Mouse (Mus musculus) ES-Bruce4 (cell line): ENCODE results near the gene Gpx3. TPM values are rescaled to one million over a fixed set of nuclear protein-coding genes. Genes with fewer than 3 reads are reported as not detected.

Experiments
- H3K27ac ChIP-seq: 2 replicates; pipeline ENCODE4 v1.5.1; 2012; ENCODE audit warnings: low read length, inconsistent platforms; ENCODE audit not compliant: insufficient read depth
- H3K27me3 ChIP-seq: 2 replicates; pipeline ENCODE4 v1.6.1; 2012; ENCODE audit warnings: mild to moderate bottlenecking, low read length, inconsistent platforms; ENCODE audit not compliant: control insufficient read depth, poor library complexity, insufficient read depth, severe bottlenecking
- H3K36me3 ChIP-seq: 2 replicates; pipeline ENCODE4 v1.6.1; 2012; ENCODE audit warnings: inconsistent platforms, mild to moderate bottlenecking, low read length, moderate library complexity; ENCODE audit not compliant: control insufficient read depth, poor library complexity, insufficient read depth, severe bottlenecking
- H3K4me1 ChIP-seq: one replicate; pipeline ENCODE4 v1.8.1; 2011; ENCODE audit warnings: low read length; ENCODE audit not compliant: control insufficient read depth, insufficient read depth
- H3K4me3 ChIP-seq: 2 replicates; pipeline ENCODE4 v1.5.1; 2011; ENCODE audit warnings: low read depth, mild to moderate bottlenecking, low read length
- H3K9ac ChIP-seq: 2 replicates; pipeline ENCODE4 v1.6.1; 2012; ENCODE audit warnings: low read depth, mild to moderate bottlenecking, inconsistent platforms; ENCODE audit not compliant: poor library complexity, severe bottlenecking
- H3K9me3 ChIP-seq: replicated peaks from 2 replicates; pipeline ENCODE4 v1.6.1; 2012; ENCODE audit warnings: mild to moderate bottlenecking, low read length, inconsistent platforms; ENCODE audit not compliant: control insufficient read depth, poor library complexity, insufficient read depth, severe bottlenecking
- CTCF ChIP-seq: IDR thresholded peaks from one replicate; pipeline ENCODE4 v1.8.1; 2011; ENCODE audit warnings: low read depth, low read length
- EP300 ChIP-seq: IDR thresholded peaks from 2 replicates; pipeline ENCODE4 v1.6.1; 2011; ENCODE audit warnings: low read depth, low read length; ENCODE audit not compliant: insufficient read depth
- POLR2A ChIP-seq: IDR thresholded peaks from one replicate; pipeline ENCODE4 v1.8.1; 2011; ENCODE audit warnings: low read length; ENCODE audit not compliant: insufficient read depth
- polyA plus RNA-seq: library from polyadenylated mRNA; stranded (reverse); fragments of >200 nt; gene quantifications from 2 replicates; pipeline ENCODE4 v1.2.4, GENCODE M21; 2011; ENCODE audit warnings: low read depth; ENCODE audit not compliant: missing spikeins, insufficient read depth, insufficient read length

Gpx3 gene
- polyA plus RNA-seq, 1 experiment = 52.4 TPM

- no peak for TF ChIP-seq POLR2A
- TF ChIP-seq CTCF = no peak
- peak; percentile 86; the same call in 1 of the 2 replicates for TF ChIP-seq EP300
- Histone ChIP-seq H3K4me3 (no peak overlapping the region), H3K27me3 (no peaks in the 10 kb centered on the region), H3K36me3 (peaks cover 28% of the 10 kb centered on the region), H3K4me1 (peaks cover 6% of the 10 kb centered on the region), H3K9ac (no peak overlapping the region), H3K9me3 (no peaks in the 10 kb centered on the region), H3K27ac (peak overlapping the region; percentile 40)
These were observed 34.0 kb downstream of the Gpx3 start for GRCm38 (mm10) chr11:54936035-54936770.

- H3K4me1 ChIP-seq = peaks cover 6% of the 10 kb centered on the region
- H3K27ac ChIP-seq = peak overlapping the region; percentile 20; the same call in 1 of the 2 replicates
- no peak overlapping the region for H3K9ac ChIP-seq
- no peaks in the 10 kb centered on the region for H3K9me3 ChIP-seq
- no peak overlapping the region for H3K4me3 ChIP-seq
- peaks cover 28% of the 10 kb centered on the region for H3K36me3 ChIP-seq
- no peak for TF ChIP-seq EP300
- TF ChIP-seq POLR2A = no peak
- TF ChIP-seq CTCF = no peak
- no peaks in the 10 kb centered on the region for H3K27me3 ChIP-seq
These were observed 34.5 kb downstream of the Gpx3 start for GRCm38 (mm10) chr11:54936771-54937140.

GRCm38 (mm10) chr11:54939501-54939900 is 37.2 kb downstream of the Gpx3 start:
- no peak overlapping the region for H3K27ac ChIP-seq

GRCm38 (mm10) chr11:54940056-54940455 is 37.8 kb downstream of the Gpx3 start:
- Histone ChIP-seq H3K27me3 (no peaks in the 10 kb centered on the region), H3K9me3 (no peaks in the 10 kb centered on the region), H3K9ac (no peak overlapping the region), H3K27ac (no peak overlapping the region), H3K4me3 (no peak overlapping the region), H3K36me3 (peaks cover 14% of the 10 kb centered on the region), H3K4me1 (peaks cover 17% of the 10 kb centered on the region)
- no peak for TF ChIP-seq EP300
- TF ChIP-seq POLR2A = no peak
- TF ChIP-seq CTCF = no peak

More at GRCm38 (mm10) chr11:54939501-54939900, 37.2 kb downstream of the Gpx3 start:
- Histone ChIP-seq H3K27me3 (no peaks in the 10 kb centered on the region), H3K4me1 (peaks cover 15% of the 10 kb centered on the region), H3K36me3 (peaks cover 14% of the 10 kb centered on the region), H3K9me3 (no peaks in the 10 kb centered on the region), H3K9ac (no peak overlapping the region), H3K4me3 (no peak overlapping the region)
- TF ChIP-seq POLR2A = no peak
- no peak for TF ChIP-seq CTCF

- no peak for TF ChIP-seq CTCF
- TF ChIP-seq POLR2A = no peak
- TF ChIP-seq EP300 = no peak
- no peaks in the 10 kb centered on the region for H3K27me3 ChIP-seq
- H3K4me3 ChIP-seq = no peak overlapping the region
These were observed 42.4 kb downstream of the Gpx3 start for GRCm38 (mm10) chr11:54944702-54945101.

GRCm38 (mm10) chr11:54949717-54950116 is 47.5 kb downstream of the Gpx3 start:
- Histone ChIP-seq H3K27ac (no peak overlapping the region), H3K9me3 (no peaks in the 10 kb centered on the region), H3K4me3 (no peak overlapping the region), H3K36me3 (peaks cover 4% of the 10 kb centered on the region; the same call in 1 of the 2 replicates), H3K4me1 (peaks cover 3% of the 10 kb centered on the region), H3K27me3 (no peaks in the 10 kb centered on the region), H3K9ac (no peak overlapping the region)
- TF ChIP-seq CTCF (no peak), POLR2A (no peak), EP300 (no peak)

More at GRCm38 (mm10) chr11:54944702-54945101, 42.4 kb downstream of the Gpx3 start:
- Histone ChIP-seq H3K4me1 (peaks cover 12% of the 10 kb centered on the region), H3K27ac (peak overlapping the region; percentile 48; the same call in 1 of the 2 replicates), H3K36me3 (peaks cover 4% of the 10 kb centered on the region; the same call in 1 of the 2 replicates), H3K9me3 (no peaks in the 10 kb centered on the region), H3K9ac (no peak overlapping the region)
